Mouse (Mus musculus): ENCODE data around the gene Dazap2.
A peak's percentile ranks its signal among the peaks of the same experiment; 100 is the strongest.
"Not testable (repeated sequence)": the region's sequence is repeated elsewhere in the genome, so short reads cannot be mapped to it uniquely, and the experiment has no call there.

Gene Dazap2

GRCm38 (mm10) chr15:100612432-100612831 is 2.7 kb upstream of the Dazap2 start:
- DNase-seq: peak; percentile 63

- peak; percentile 76 for DNase-seq
Observed at GRCm38 (mm10) chr15:100613584-100613983, 1.6 kb upstream of the Dazap2 start.

- DNase-seq: no peak
Observed at GRCm38 (mm10) chr15:100614218-100614995, 742 bp upstream of the Dazap2 start.

GRCm38 (mm10) chr15:100615825-100616220 is 674 bp downstream of the Dazap2 start:
- peak; percentile 86 for DNase-seq

GRCm38 (mm10) chr15:100616221-100616620 is 1.1 kb downstream of the Dazap2 start:
- no peak for DNase-seq

- no peak for DNase-seq
Observed at GRCm38 (mm10) chr15:100619200-100619599, 4.1 kb downstream of the Dazap2 start.

- DNase-seq: not testable (repeated sequence)
Observed at GRCm38 (mm10) chr15:100621671-100622070, 6.5 kb downstream of the Dazap2 start.

GRCm38 (mm10) chr15:100622164-100622563 is 7.0 kb downstream of the Dazap2 start:
- DNase-seq: no peak

GRCm38 (mm10) chr15:100623754-100624153 is 8.6 kb downstream of the Dazap2 start:
- no peak for DNase-seq

- no peak for DNase-seq
Observed at GRCm38 (mm10) chr15:100624435-100624834, 9.3 kb downstream of the Dazap2 start.

- no peak for DNase-seq
Observed at GRCm38 (mm10) chr15:100627287-100627686, 12.1 kb downstream of the Dazap2 start.

- no peak for DNase-seq
Observed at GRCm38 (mm10) chr15:100627774-100628370, 12.7 kb downstream of the Dazap2 start.

GRCm38 (mm10) chr15:100628797-100629196 is 13.6 kb downstream of the Dazap2 start:
- no peak for DNase-seq

GRCm38 (mm10) chr15:100630126-100630525 is 15.0 kb downstream of the Dazap2 start:
- no peak for DNase-seq

GRCm38 (mm10) chr15:100631454-100632170 is 16.5 kb downstream of the Dazap2 start:
- DNase-seq: no peak

GRCm38 (mm10) chr15:100632323-100632722 is 17.2 kb downstream of the Dazap2 start:
- DNase-seq: no peak

- DNase-seq: no peak
Observed at GRCm38 (mm10) chr15:100633341-100633740, 18.2 kb downstream of the Dazap2 start.

- DNase-seq: no peak
Observed at GRCm38 (mm10) chr15:100635239-100635638, 20.1 kb downstream of the Dazap2 start.

- DNase-seq: no peak
Observed at GRCm38 (mm10) chr15:100635851-100636645, 20.9 kb downstream of the Dazap2 start.

GRCm38 (mm10) chr15:100636700-100637501 is 21.8 kb downstream of the Dazap2 start, which contains the start of gene Smagp:
Gene Smagp, minus strand, starts transcription at chr15:100636940.
- no peak for DNase-seq

GRCm38 (mm10) chr15:100637661-100638060 is 22.5 kb downstream of the Dazap2 start:
- DNase-seq: peak; percentile 68

All from thymus, postnatal 25 days (tissue).